Mouse (Mus musculus): ENCODE data around the gene Cdhr5. TPM values are rescaled to one million over a fixed set of nuclear protein-coding genes. Genes with fewer than 3 reads are reported as not detected.

Gene Cdhr5
- total RNA-seq, 1 experiment: 0.13 TPM

DNA sequence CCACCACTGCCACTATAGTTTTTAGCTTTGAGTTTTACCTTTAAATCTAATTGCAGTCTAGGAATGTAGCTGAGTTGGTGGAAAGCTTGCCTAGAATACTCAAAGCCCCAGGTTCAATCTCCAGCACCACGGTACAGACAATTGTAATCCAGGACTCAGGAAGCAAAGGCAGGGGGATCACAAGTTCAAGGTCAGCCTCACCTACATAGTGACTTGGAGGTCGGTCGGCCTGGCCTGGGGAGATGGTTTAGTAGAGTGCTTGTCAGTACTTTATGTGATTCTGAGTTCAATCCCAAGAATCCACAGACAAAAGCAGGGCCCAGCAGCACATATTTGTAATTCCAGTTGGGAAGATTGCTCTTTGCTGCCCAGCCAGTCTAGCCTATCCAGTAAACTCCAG, 11.5 kb upstream of the Cdhr5 start:
- in situ Hi-C loops (cut with MboI; ENCODE audit: low sequenced_read_pairs in 2 of 2, unreplicated experiment in 2 of 2): no loop called here
- no peak for TF ChIP-seq HCFC1 (IDR thresholded peaks at IDR 0.05; ENCODE audit: borderline replicate concordance, insufficient read depth, low read length)
- TF ChIP-seq CHD2 (IDR thresholded peaks at IDR 0.05; ENCODE audit: low read depth, low read length): no peak
- no peak for TF ChIP-seq MAFK (IDR thresholded peaks at IDR 0.05; ENCODE audit: insufficient read depth, low read depth, low read length)
- no peak for TF ChIP-seq ZNF384 (IDR thresholded peaks at IDR 0.05; ENCODE audit: low read depth, low read length)
- TF ChIP-seq ZC3H11A (IDR thresholded peaks at IDR 0.05; ENCODE audit: borderline replicate concordance, low read depth, low read length): no peak

DNA sequence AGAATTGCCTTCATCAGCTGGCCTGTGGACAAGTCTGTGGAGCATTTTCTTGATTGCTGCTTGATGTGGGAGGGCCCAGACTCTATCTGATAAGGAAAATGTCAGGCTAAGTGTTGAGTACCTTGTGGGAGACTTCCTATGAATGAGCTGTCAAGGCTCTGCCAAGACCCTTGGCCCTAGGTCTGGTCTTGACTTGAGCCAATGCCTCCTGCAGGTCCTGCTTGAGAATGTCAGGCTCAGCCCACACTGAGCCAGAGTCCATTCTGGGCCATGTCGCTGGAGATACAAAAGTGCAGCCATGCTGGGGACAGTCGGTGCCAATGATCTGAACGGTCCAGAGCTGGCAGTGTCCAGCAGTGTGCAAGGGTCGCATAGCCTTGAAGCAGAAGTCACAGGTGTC, 6.2 kb upstream of the Cdhr5 start:
- no peak overlapping the region for H3K9ac ChIP-seq (ENCODE audit: insufficient read depth, low read depth, low read length, poor library complexity, severe bottlenecking)
- H3K9me3 ChIP-seq (ENCODE audit: control insufficient read depth, insufficient read depth, low read depth, low read length): no peaks in the 10 kb centered on the region
- H3K36me3 ChIP-seq (ENCODE audit: control insufficient read depth, insufficient read depth, low read length, poor library complexity, severe bottlenecking): no peaks in the 10 kb centered on the region
- H3K4me1 ChIP-seq (ENCODE audit: control insufficient read depth in 2 of 2, insufficient read depth in 2 of 2, low read length in 2 of 2, poor library complexity in 1 of 2): peaks cover 6 to 12% of the 10 kb centered on the region in 2 experiments
- in situ Hi-C loops (cut with MboI; ENCODE audit: low sequenced_read_pairs in 2 of 2, unreplicated experiment in 2 of 2): no loop called here
- no peak overlapping the region for H3K4me3 ChIP-seq (ENCODE audit: insufficient read depth in 1 of 2, low read depth in 1 of 2, low read length in 2 of 2, poor library complexity in 1 of 2, severe bottlenecking in 1 of 2)
- DNase-seq (ENCODE audit: low read depth, low spot score): no peak
- no peak overlapping the region for H3K27ac ChIP-seq (ENCODE audit: insufficient read depth, low read depth, low read length, poor library complexity, severe bottlenecking)
- TF ChIP-seq CHD2 (IDR thresholded peaks at IDR 0.05; ENCODE audit: low read depth, low read length): no peak
- no peak for TF ChIP-seq ZNF384 (IDR thresholded peaks at IDR 0.05; ENCODE audit: low read depth, low read length)
- no peak for TF ChIP-seq MAFK (IDR thresholded peaks at IDR 0.05; ENCODE audit: insufficient read depth, low read depth, low read length)
- TF ChIP-seq ZC3H11A (IDR thresholded peaks at IDR 0.05; ENCODE audit: borderline replicate concordance, low read depth, low read length): no peak
- no peak for TF ChIP-seq HCFC1 (IDR thresholded peaks at IDR 0.05; ENCODE audit: borderline replicate concordance, insufficient read depth, low read length)

More for the DNA sequence above, 11.5 kb upstream of the Cdhr5 start:
- Histone ChIP-seq H3K9me3 (ENCODE audit: control insufficient read depth, insufficient read depth, low read depth, low read length) (no peaks in the 10 kb centered on the region), H3K36me3 (ENCODE audit: control insufficient read depth, insufficient read depth, low read length, poor library complexity, severe bottlenecking) (no peaks in the 10 kb centered on the region), H3K9ac (ENCODE audit: insufficient read depth, low read depth, low read length, poor library complexity, severe bottlenecking) (no peak overlapping the region), H3K27ac (ENCODE audit: insufficient read depth, low read depth, low read length, poor library complexity, severe bottlenecking) (no peak overlapping the region), H3K4me1 (ENCODE audit: control insufficient read depth in 2 of 2, insufficient read depth in 2 of 2, low read length in 2 of 2, poor library complexity in 1 of 2) (peaks cover 2 to 3% of the 10 kb centered on the region in 2 experiments; a peak in 3 of 4 replicates), H3K4me3 (ENCODE audit: insufficient read depth in 1 of 2, low read depth in 1 of 2, low read length in 2 of 2, poor library complexity in 1 of 2, severe bottlenecking in 1 of 2) (no peak overlapping the region)
- DNase-seq (ENCODE audit: low read depth, low spot score): no peak

DNA sequence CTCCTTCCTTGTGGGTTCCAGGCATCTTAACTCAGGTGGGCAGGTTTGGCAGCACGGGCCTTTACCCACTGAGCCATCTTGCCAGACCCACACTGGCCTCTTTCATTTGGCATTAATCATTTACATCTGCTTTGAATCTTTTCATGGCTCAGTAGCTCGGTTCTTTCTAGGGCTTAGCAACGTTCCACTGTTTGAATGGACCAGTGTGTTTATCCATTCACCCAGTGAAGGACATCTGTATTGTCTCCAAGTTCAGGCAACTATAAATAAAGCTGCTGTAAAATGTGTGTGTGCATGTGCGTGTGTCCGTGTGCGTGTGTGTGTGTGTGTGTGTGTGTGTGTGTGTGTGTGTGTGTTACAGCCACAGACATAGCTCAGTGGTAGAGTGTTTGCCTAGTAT, 4.9 kb upstream of the Cdhr5 start:
- Histone ChIP-seq H3K9ac (ENCODE audit: insufficient read depth, low read depth, low read length, poor library complexity, severe bottlenecking) (no peak overlapping the region), H3K36me3 (ENCODE audit: control insufficient read depth, insufficient read depth, low read length, poor library complexity, severe bottlenecking) (no peaks in the 10 kb centered on the region), H3K4me1 (ENCODE audit: control insufficient read depth in 2 of 2, insufficient read depth in 2 of 2, low read length in 2 of 2, poor library complexity in 1 of 2) (peaks cover 6 to 21% of the 10 kb centered on the region in 2 experiments), H3K9me3 (ENCODE audit: control insufficient read depth, insufficient read depth, low read depth, low read length) (no peaks in the 10 kb centered on the region), H3K27ac (ENCODE audit: insufficient read depth, low read depth, low read length, poor library complexity, severe bottlenecking) (no peak overlapping the region), H3K4me3 (ENCODE audit: insufficient read depth in 1 of 2, low read depth in 1 of 2, low read length in 2 of 2, poor library complexity in 1 of 2, severe bottlenecking in 1 of 2) (no peak overlapping the region)
- TF ChIP-seq CHD2 (IDR thresholded peaks at IDR 0.05; ENCODE audit: low read depth, low read length) (no peak), MAFK (IDR thresholded peaks at IDR 0.05; ENCODE audit: insufficient read depth, low read depth, low read length) (no peak), HCFC1 (IDR thresholded peaks at IDR 0.05; ENCODE audit: borderline replicate concordance, insufficient read depth, low read length) (no peak), ZNF384 (IDR thresholded peaks at IDR 0.05; ENCODE audit: low read depth, low read length) (no peak), ZC3H11A (IDR thresholded peaks at IDR 0.05; ENCODE audit: borderline replicate concordance, low read depth, low read length) (no peak)
- in situ Hi-C loops (cut with MboI; ENCODE audit: low sequenced_read_pairs in 2 of 2, unreplicated experiment in 2 of 2): no loop called here
- DNase-seq (ENCODE audit: low read depth, low spot score): no peak

DNA sequence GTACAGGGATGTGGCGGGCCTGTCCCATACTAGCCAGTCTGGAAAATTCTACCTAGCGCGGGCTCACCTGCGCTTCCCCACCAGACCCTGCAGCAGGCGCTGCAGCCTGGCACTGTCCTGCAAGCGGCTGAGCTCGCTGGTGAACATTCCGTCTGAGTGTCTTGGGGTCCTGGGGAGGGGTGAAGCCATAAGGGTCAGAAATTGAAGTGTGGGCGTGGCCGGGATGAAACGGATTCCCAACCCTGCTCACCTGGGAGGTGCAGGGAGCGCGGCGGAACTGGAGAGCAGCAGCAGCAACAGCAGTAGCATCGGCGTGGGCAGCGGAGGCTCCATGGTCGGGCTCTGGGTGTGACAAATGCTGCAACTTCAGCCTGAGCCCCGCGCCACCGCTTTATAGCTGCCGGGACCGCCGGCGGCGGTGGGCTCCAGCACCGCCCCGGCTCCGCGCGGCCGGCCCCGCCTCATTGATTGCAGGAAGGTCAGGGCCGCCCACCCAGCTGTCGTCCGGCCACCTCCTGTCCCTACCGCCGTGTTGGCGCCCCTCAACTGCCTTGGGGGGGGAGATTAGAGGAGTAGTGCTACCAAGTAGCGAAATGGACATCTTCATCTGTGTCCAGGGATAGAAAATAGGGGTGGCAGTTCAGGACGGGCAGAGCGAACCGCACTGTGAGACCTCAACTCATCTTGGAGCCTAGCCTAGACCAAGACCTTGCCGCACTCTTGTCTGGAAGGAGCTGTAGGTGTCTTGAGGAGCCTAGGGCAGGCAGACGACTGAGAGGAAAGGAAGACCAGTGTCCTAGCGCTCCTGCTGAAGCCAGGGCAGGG, 2.4 kb upstream of the Cdhr5 start, which contains the start of gene Sct:
Gene Sct (minus strand): TSS at position 368 of the 825 bp plus-strand sequence.
- Histone ChIP-seq H3K36me3 (ENCODE audit: control insufficient read depth, insufficient read depth, low read length, poor library complexity, severe bottlenecking) (no peaks in the 10 kb centered on the region), H3K9me3 (ENCODE audit: control insufficient read depth, insufficient read depth, low read depth, low read length) (no peaks in the 10 kb centered on the region), H3K27ac (ENCODE audit: insufficient read depth, low read depth, low read length, poor library complexity, severe bottlenecking) (no peak within 1 kb of the TSS), H3K9ac (ENCODE audit: insufficient read depth, low read depth, low read length, poor library complexity, severe bottlenecking) (peak within 1 kb of the TSS; percentile 19; the same call in 1 of the 2 replicates), H3K4me1 (ENCODE audit: control insufficient read depth in 2 of 2, insufficient read depth in 2 of 2, low read length in 2 of 2, poor library complexity in 1 of 2) (peaks cover 8 to 21% of the 10 kb centered on the region in 2 experiments), H3K4me3 (ENCODE audit: insufficient read depth in 1 of 2, low read depth in 1 of 2, low read length in 2 of 2, poor library complexity in 1 of 2, severe bottlenecking in 1 of 2) (peak within 1 kb of the TSS; percentile 58 to 80)
- no peak for DNase-seq (ENCODE audit: low read depth, low spot score)
- in situ Hi-C loops (cut with MboI; ENCODE audit: low sequenced_read_pairs in 2 of 2, unreplicated experiment in 2 of 2): no loop called here
- TF ChIP-seq HCFC1 (IDR thresholded peaks at IDR 0.05; ENCODE audit: borderline replicate concordance, insufficient read depth, low read length) (no peak), ZC3H11A (IDR thresholded peaks at IDR 0.05; ENCODE audit: borderline replicate concordance, low read depth, low read length) (no peak), CHD2 (IDR thresholded peaks at IDR 0.05; ENCODE audit: low read depth, low read length) (no peak), MAFK (IDR thresholded peaks at IDR 0.05; ENCODE audit: insufficient read depth, low read depth, low read length) (no peak), ZNF384 (IDR thresholded peaks at IDR 0.05; ENCODE audit: low read depth, low read length) (no peak)
